Mouse (Mus musculus) midbrain, embryonic 16.5 days (tissue): ENCODE results near the gene Tbc1d25. TPM values are rescaled to one million over a fixed set of nuclear protein-coding genes. Genes with fewer than 3 reads are reported as not detected.

Source experiments
- ATAC-seq: fragments of 200-750 bp; cut with Nextera tagmentation; 2 replicates; pipeline ENCODE4 v1.8.0; 2017; ENCODE audit warnings: moderate TSS enrichment
- H3K27ac ChIP-seq: fragments of 300-500 bp; sonication (generic); 2 replicates; pipeline ENCODE4 v1.5.1; 2014; ENCODE audit warnings: mild to moderate bottlenecking, low read length, mixed read lengths
- H3K27me3 ChIP-seq: fragments of 300-500 bp; sonication (generic); 2 replicates; pipeline ENCODE4 v1.6.1; 2014; ENCODE audit warnings: low read depth, low read length, mixed read lengths; ENCODE audit not compliant: control insufficient read depth, insufficient read depth
- H3K36me3 ChIP-seq: fragments of 300-500 bp; sonication (generic); 2 replicates; pipeline ENCODE4 v1.6.1; 2014; ENCODE audit warnings: mild to moderate bottlenecking, low read length, moderate library complexity, mixed read lengths; ENCODE audit not compliant: control insufficient read depth, insufficient read depth
- H3K4me1 ChIP-seq: fragments of 300-500 bp; sonication (generic); 2 replicates; pipeline ENCODE4 v1.6.1; 2014; ENCODE audit warnings: mild to moderate bottlenecking, low read length, mixed read lengths; ENCODE audit not compliant: control insufficient read depth, insufficient read depth
- H3K4me2 ChIP-seq: fragments of 300-500 bp; sonication (generic); 2 replicates; pipeline ENCODE4 v1.6.1; 2014; ENCODE audit warnings: mild to moderate bottlenecking, low read length, mixed read lengths
- H3K4me3 ChIP-seq: fragments of 300-500 bp; sonication (generic); 2 replicates; pipeline ENCODE4 v1.5.1; 2014; ENCODE audit warnings: low read depth, mild to moderate bottlenecking, low read length, moderate library complexity, mixed read lengths
- H3K9ac ChIP-seq: fragments of 300-500 bp; sonication (generic); 2 replicates; pipeline ENCODE4 v1.6.1; 2014; ENCODE audit warnings: low read depth, low read length, mixed read lengths
- H3K9me3 ChIP-seq: fragments of 300-500 bp; sonication (generic); replicated peaks from 2 replicates; pipeline ENCODE4 v1.6.1; 2014; ENCODE audit warnings: mild to moderate bottlenecking, low read length, mixed read lengths; ENCODE audit not compliant: control insufficient read depth, poor library complexity, severe bottlenecking
- whole genome bisulfite sequencing: fragments of 180-500 bp; shearing (Covaris S2); extraction: QIAGEN DNeasy Blood & Tissue Kit; methylation state at CpG from one replicate; pipeline ENCODE4 v1.1.7; 2014; 5-methylcytosine and 5-hydroxymethylcytosine counted together
- polyA plus RNA-seq: library from polyadenylated mRNA; unstranded; fragments of >200 nt; fragmentation: Nextera tagmentation; extraction: Ambion mirVana; gene quantifications from 2 replicates; pipeline ENCODE4 v1.2.1, GENCODE M21; 2015

The Tbc1d25 gene
- polyA plus RNA-seq, 1 experiment from 2014 or later, result 24.4 TPM

DNA sequence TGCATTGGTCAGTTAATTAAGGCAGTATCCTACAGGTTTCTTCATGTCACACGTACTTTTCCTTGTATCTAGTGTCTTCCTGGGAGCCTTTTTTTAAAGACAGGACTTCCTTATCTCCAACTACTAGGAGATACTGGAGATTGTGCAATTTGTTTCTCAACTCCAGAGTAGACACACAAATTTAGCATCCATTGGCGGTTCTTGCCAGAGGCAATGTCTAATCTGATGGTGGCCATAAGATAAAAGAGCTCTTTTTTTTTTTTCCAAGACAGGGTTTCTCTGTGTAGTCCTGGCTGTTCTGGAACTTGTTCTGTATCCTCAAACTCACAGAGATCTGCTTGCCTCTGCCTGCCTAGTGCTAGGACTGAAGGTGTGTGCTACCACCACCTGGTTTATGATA lies 33.7 kb upstream of the Tbc1d25 start:
- Histone ChIP-seq H3K36me3 (no peaks in the 10 kb centered on the region), H3K9me3 (0 out of 2 replicates have a peak, but pooled peaks cover 4% of the 10 kb centered on the region), H3K9ac (no peak overlapping the region), H3K4me3 (no peak overlapping the region), H3K27me3 (no peaks in the 10 kb centered on the region), H3K27ac (no peak overlapping the region), H3K4me1 (no peaks in the 10 kb centered on the region; the same call in 1 of the 2 replicates), H3K4me2 (no peak overlapping the region)
- no peak for ATAC-seq
- 77% methylated on average over 2 of the region's 2 CpGs for WGBS

DNA sequence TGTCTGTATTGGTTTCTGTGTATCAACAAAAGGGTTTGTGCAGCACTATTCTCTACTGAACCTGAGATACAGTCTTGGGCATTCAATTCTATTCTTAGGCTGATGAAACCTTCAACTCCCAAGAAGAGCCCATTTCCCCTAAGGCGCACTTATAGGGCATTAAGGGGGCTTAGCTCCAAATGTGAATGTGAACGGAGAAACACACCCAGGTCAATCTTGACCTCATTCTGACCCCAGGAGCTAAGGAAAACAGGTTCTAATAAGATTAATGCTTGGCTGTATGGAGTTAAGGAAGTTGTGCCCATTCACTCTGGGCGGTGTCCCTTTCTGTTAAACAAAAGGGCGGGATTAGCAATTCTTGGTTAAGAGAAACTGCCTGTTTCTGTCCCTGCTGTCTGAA lies 31.2 kb upstream of the Tbc1d25 start:
- 30% methylated on average over 4 of the region's 4 CpGs for WGBS
- H3K4me2 ChIP-seq, result peak overlapping the region; percentile 61
- ATAC-seq, result no peak
- no peaks in the 10 kb centered on the region for H3K9me3 ChIP-seq
- no peak overlapping the region for H3K4me3 ChIP-seq
- no peaks in the 10 kb centered on the region for H3K36me3 ChIP-seq
- no peaks in the 10 kb centered on the region; the same call in 1 of the 2 replicates for H3K4me1 ChIP-seq
- no peak overlapping the region for H3K27ac ChIP-seq
- H3K9ac ChIP-seq, result no peak overlapping the region
- no peaks in the 10 kb centered on the region for H3K27me3 ChIP-seq

- Histone ChIP-seq H3K4me3 (peak overlapping the region; percentile 58), H3K27ac (peak overlapping the region; percentile 60; the same call in 1 of the 2 replicates), H3K9ac (peak overlapping the region; percentile 74; the same call in 1 of the 2 replicates), H3K27me3 (no peaks in the 10 kb centered on the region), H3K36me3 (no peaks in the 10 kb centered on the region), H3K9me3 (no peaks in the 10 kb centered on the region), H3K4me1 (no peaks in the 10 kb centered on the region; the same call in 1 of the 2 replicates), H3K4me2 (peak overlapping the region; percentile 61)
- 17% methylated on average over 11 of the region's 11 CpGs for WGBS
- ATAC-seq, result peak; percentile 39
Observed at GRCm38 (mm10) chrX:8206694-8207197, 30.8 kb upstream of the Tbc1d25 start.

GRCm38 (mm10) chrX:8206015-8206693 lies 30.2 kb upstream of the Tbc1d25 start, which contains the start of gene Porcn:
TSS of gene Porcn (minus strand) at chrX:8206525.
- H3K9ac ChIP-seq, result peak within 1 kb of the TSS; percentile 74
- 19% methylated on average over 46 of the region's 46 CpGs for WGBS
- peak within 1 kb of the TSS; percentile 58 for H3K4me3 ChIP-seq
- peak; percentile 95 for ATAC-seq
- peak within 1 kb of the TSS; percentile 60 for H3K27ac ChIP-seq
- H3K4me2 ChIP-seq, result peak within 1 kb of the TSS; percentile 61
- H3K4me1 ChIP-seq, result no peaks in the 10 kb centered on the region; the same call in 1 of the 2 replicates
- no peaks in the 10 kb centered on the region for H3K27me3 ChIP-seq
- no peaks in the 10 kb centered on the region for H3K36me3 ChIP-seq
- no peaks in the 10 kb centered on the region for H3K9me3 ChIP-seq

GRCm38 (mm10) chrX:8205551-8205950 lies 29.6 kb upstream of the Tbc1d25 start:
- ATAC-seq, result peak; percentile 9; the same call in 1 of the 2 replicates
- H3K4me1 ChIP-seq, result no peaks in the 10 kb centered on the region; the same call in 1 of the 2 replicates
- 36% methylated on average over 7 of the region's 7 CpGs for WGBS
- no peak overlapping the region for H3K27ac ChIP-seq
- peak overlapping the region; percentile 58 for H3K4me3 ChIP-seq
- no peaks in the 10 kb centered on the region for H3K9me3 ChIP-seq
- 0 out of 2 replicates have a peak, but pooled peaks cover 2% of the 10 kb centered on the region for H3K36me3 ChIP-seq
- peak overlapping the region; percentile 74 for H3K9ac ChIP-seq
- H3K4me2 ChIP-seq, result peak overlapping the region; percentile 61
- no peaks in the 10 kb centered on the region for H3K27me3 ChIP-seq

DNA sequence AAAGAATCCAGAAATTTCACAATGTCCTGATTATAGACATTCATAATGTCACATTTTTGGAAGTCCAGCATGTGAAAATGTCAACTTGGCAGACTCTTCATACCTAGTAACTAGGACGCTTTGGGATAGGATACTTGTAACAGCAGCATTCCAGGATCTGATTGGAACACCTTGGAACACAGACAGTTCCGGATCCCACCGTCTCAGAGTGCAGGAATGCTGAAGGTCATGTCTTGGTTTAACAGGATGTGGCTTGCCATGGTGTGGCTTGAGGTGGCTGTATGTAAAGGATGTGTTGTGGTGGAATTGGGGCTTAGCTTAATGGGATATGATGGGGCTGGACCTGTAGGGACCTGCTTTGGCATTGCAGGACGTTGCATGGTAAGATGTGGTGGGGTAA lies 29.1 kb upstream of the Tbc1d25 start:
- 70% methylated on average over 4 of the region's 4 CpGs for WGBS
- ATAC-seq, result no peak
- Histone ChIP-seq H3K4me3 (no peak overlapping the region), H3K9me3 (no peaks in the 10 kb centered on the region), H3K27ac (no peak overlapping the region), H3K4me1 (no peaks in the 10 kb centered on the region; the same call in 1 of the 2 replicates), H3K9ac (no peak overlapping the region), H3K36me3 (0 out of 2 replicates have a peak, but pooled peaks cover 2% of the 10 kb centered on the region), H3K4me2 (peak overlapping the region; percentile 61), H3K27me3 (no peaks in the 10 kb centered on the region)

- WGBS, result 82% methylated on average over 10 of the region's 10 CpGs
- no peak overlapping the region for H3K4me2 ChIP-seq
- no peak overlapping the region for H3K4me3 ChIP-seq
- H3K27ac ChIP-seq, result no peak overlapping the region
- ATAC-seq, result no peak
- H3K4me1 ChIP-seq, result no peaks in the 10 kb centered on the region; the same call in 1 of the 2 replicates
- no peak overlapping the region for H3K9ac ChIP-seq
- no peaks in the 10 kb centered on the region for H3K27me3 ChIP-seq
- H3K36me3 ChIP-seq, result 0 out of 2 replicates have a peak, but pooled peaks cover 2% of the 10 kb centered on the region
- H3K9me3 ChIP-seq, result no peaks in the 10 kb centered on the region
Observed at GRCm38 (mm10) chrX:8204076-8204475, 28.1 kb upstream of the Tbc1d25 start.

GRCm38 (mm10) chrX:8203105-8203504 lies 27.1 kb upstream of the Tbc1d25 start:
- Histone ChIP-seq H3K4me1 (no peaks in the 10 kb centered on the region; the same call in 1 of the 2 replicates), H3K36me3 (0 out of 2 replicates have a peak, but pooled peaks cover 2% of the 10 kb centered on the region), H3K9me3 (no peaks in the 10 kb centered on the region), H3K27me3 (no peaks in the 10 kb centered on the region), H3K4me2 (no peak overlapping the region), H3K9ac (no peak overlapping the region), H3K27ac (no peak overlapping the region), H3K4me3 (no peak overlapping the region)
- WGBS, result 89% methylated on average over 13 of the region's 14 CpGs
- no peak for ATAC-seq

DNA sequence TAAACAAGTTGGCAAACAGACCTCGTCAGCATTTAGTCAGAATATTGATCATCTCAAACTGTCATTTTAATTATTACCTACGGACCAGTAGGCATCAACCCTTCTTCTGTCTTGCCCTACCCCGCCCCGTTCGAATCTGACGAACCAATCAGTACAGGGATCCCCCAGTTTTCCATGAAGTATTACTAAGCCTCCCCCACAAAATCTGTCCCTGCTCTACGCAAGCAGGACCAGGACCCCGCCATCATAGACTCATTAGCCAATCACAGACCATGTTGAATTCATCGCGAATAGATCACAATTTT lies 17.4 kb upstream of the Tbc1d25 start, which contains the start of gene Ebp:
Gene Ebp, minus strand, starts transcription at position 94 of the 305 bp plus-strand sequence.
- Histone ChIP-seq H3K4me1 (peaks cover 4% of the 10 kb centered on the region), H3K9me3 (no peaks in the 10 kb centered on the region), H3K9ac (peak within 1 kb of the TSS; percentile 60; the same call in 1 of the 2 replicates), H3K27ac (peak within 1 kb of the TSS; percentile 80), H3K36me3 (no peaks in the 10 kb centered on the region), H3K27me3 (no peaks in the 10 kb centered on the region), H3K4me2 (peak within 1 kb of the TSS; percentile 70), H3K4me3 (peak within 1 kb of the TSS; percentile 52)
- WGBS, result 24% methylated on average over 10 of the region's 10 CpGs
- ATAC-seq, result peak; percentile 75
